12 mouse cellular contexts compared by ENCODE assay signal in genomic region chr9:96284916-96285315, GRCm38 (mm10).
DNase-seq lines count a peak whose midpoint lies in the region; ATAC-seq and TF ChIP-seq lines count a peak whose summit lies in the region.
"Had no signal": no experiment of that assay in that cellular context is flagged by ENCODE, and none has a peak within 500 bp of the region (broad histone marks: within the 10 kb centered on the region; RNA-seq: fewer than 3 reads in every experiment).

No protein-coding gene starts in this region.

- no peak overlapping the region for H3K4me2 ChIP-seq in midbrain, embryonic 14.5 days (ENCODE audit: low read length)
- no peak overlapping the region for H3K4me2 ChIP-seq in midbrain, embryonic 15.5 days
- H3K4me2 ChIP-seq in hindbrain, embryonic 13.5 days, result no peak overlapping the region
- H3K4me2 ChIP-seq: heart, embryonic 15.5 days; limb, embryonic 13.5 days had no signal

- no peak for ATAC-seq in midbrain, embryonic 14.5 days (ENCODE audit: low FRiP score, low TSS enrichment)
- no peak for ATAC-seq in midbrain, embryonic 15.5 days (replicated peaks)
- peak; percentile 63; the same call in 1 of the 2 replicates for ATAC-seq in common myeloid progenitor, adult 5-6 weeks (replicated peaks; ENCODE audit: low read depth, poor library complexity, severe bottlenecking)
- ATAC-seq in hindbrain, embryonic 13.5 days (ENCODE audit: low FRiP score), result no peak
- ATAC-seq: midbrain, embryonic 16.5 days had no signal

- H3K9me3 ChIP-seq in midbrain, embryonic 14.5 days (ENCODE audit: control insufficient read depth, low read length), result no peaks in the 10 kb centered on the region
- H3K9me3 ChIP-seq in midbrain, embryonic 15.5 days, result no peaks in the 10 kb centered on the region
- no peaks in the 10 kb centered on the region for H3K9me3 ChIP-seq in hindbrain, embryonic 13.5 days
- H3K9me3 ChIP-seq: heart, embryonic 15.5 days; limb, embryonic 13.5 days had no signal

- peaks cover 9% of the 10 kb centered on the region for H3K36me3 ChIP-seq in midbrain, embryonic 14.5 days (ENCODE audit: control insufficient read depth, insufficient read depth, low read length)
- H3K36me3 ChIP-seq in midbrain, embryonic 15.5 days (replicated peaks), result no peaks in the 10 kb centered on the region
- H3K36me3 ChIP-seq in hindbrain, embryonic 13.5 days, result peaks cover 8% of the 10 kb centered on the region; the same call in 1 of the 2 replicates
- H3K36me3 ChIP-seq: heart, embryonic 15.5 days had no signal

- TF ChIP-seq POLR2A in cerebellum, adult 2 months (IDR thresholded peaks at IDR 0.05; ENCODE audit: borderline replicate concordance, insufficient read depth, low read length), result no peak

- no peaks in the 10 kb centered on the region for H3K4me1 ChIP-seq in midbrain, embryonic 14.5 days (ENCODE audit: control insufficient read depth, insufficient read depth, low read length)
- H3K4me1 ChIP-seq in midbrain, embryonic 15.5 days, result 0 out of 2 replicates have a peak, but pooled peaks cover 3% of the 10 kb centered on the region
- 0 out of 2 replicates have a peak, but pooled peaks cover 3% of the 10 kb centered on the region for H3K4me1 ChIP-seq in hindbrain, embryonic 13.5 days (replicated peaks)
- H3K4me1 ChIP-seq in cerebellum, adult 2 months (ENCODE audit: control insufficient read depth, insufficient read depth, low read length), result no peaks in the 10 kb centered on the region
- H3K4me1 ChIP-seq: heart, embryonic 15.5 days; limb, embryonic 13.5 days had no signal

- H3K27ac ChIP-seq in midbrain, embryonic 14.5 days (replicated peaks; ENCODE audit: low read depth, low read length), result no peak overlapping the region
- no peak overlapping the region for H3K27ac ChIP-seq in midbrain, embryonic 15.5 days
- H3K27ac ChIP-seq in hindbrain, embryonic 13.5 days, result no peak overlapping the region
- no peak overlapping the region for H3K27ac ChIP-seq in cerebellum, adult 2 months (ENCODE audit: insufficient read depth, low read length)
- H3K27ac ChIP-seq: heart, embryonic 15.5 days; limb, embryonic 13.5 days had no signal

- DNase-seq in heart, adult 8-10 months (ENCODE audit: low spot score), result peak; percentile 7
- DNase-seq in heart, adult 9 months (ENCODE audit: low spot score in 2 of 2), result no peak
- peak; percentile 78 for DNase-seq in midbrain, embryonic 14.5 days
- no peak for DNase-seq in gastrocnemius, adult 18-20 months (ENCODE audit: low spot score)
- DNase-seq in cerebellum, adult 2 months, result no peak
- DNase-seq: kidney, postnatal 14 days had no signal

- H3K27me3 ChIP-seq in midbrain, embryonic 14.5 days (ENCODE audit: control insufficient read depth, insufficient read depth, low read length), result no peaks in the 10 kb centered on the region
- no peaks in the 10 kb centered on the region for H3K27me3 ChIP-seq in midbrain, embryonic 15.5 days (replicated peaks)
- H3K27me3 ChIP-seq in hindbrain, embryonic 13.5 days, result no peaks in the 10 kb centered on the region
- H3K27me3 ChIP-seq in cerebellum, adult 2 months (ENCODE audit: control insufficient read depth, insufficient read depth, low read length), result no peaks in the 10 kb centered on the region
- H3K27me3 ChIP-seq: heart, embryonic 15.5 days; limb, embryonic 13.5 days had no signal

- no peak overlapping the region for H3K9ac ChIP-seq in midbrain, embryonic 14.5 days (replicated peaks; ENCODE audit: low read length)
- H3K9ac ChIP-seq in midbrain, embryonic 15.5 days, result no peak overlapping the region
- H3K9ac ChIP-seq in hindbrain, embryonic 13.5 days, result no peak overlapping the region
- H3K9ac ChIP-seq: heart, embryonic 15.5 days; limb, embryonic 13.5 days had no signal

- no peak overlapping the region for H3K4me3 ChIP-seq in midbrain, embryonic 14.5 days (replicated peaks; ENCODE audit: low read depth, low read length)
- H3K4me3 ChIP-seq in midbrain, embryonic 15.5 days, result no peak overlapping the region
- no peak overlapping the region for H3K4me3 ChIP-seq in hindbrain, embryonic 13.5 days
- no peak overlapping the region for H3K4me3 ChIP-seq in cerebellum, adult 2 months (replicated peaks; ENCODE audit: insufficient read depth, low read depth, low read length)
- H3K4me3 ChIP-seq: heart, embryonic 15.5 days; limb, embryonic 13.5 days had no signal

- no peak for TF ChIP-seq CTCF in cerebellum, adult 2 months (IDR thresholded peaks at IDR 0.05; ENCODE audit: borderline replicate concordance, insufficient read depth, low read depth, low read length)

- 41% methylated on average over 1 of the region's 1 CpGs for WGBS in midbrain, embryonic 14.5 days
- WGBS in midbrain, embryonic 15.5 days, result 22% methylated on average over 1 of the region's 1 CpGs
- WGBS in hindbrain, embryonic 13.5 days, result 46% methylated on average over 1 of the region's 1 CpGs
- 7% methylated on average over 1 of the region's 1 CpGs for WGBS in cerebellum, adult 2 months

Comparison
In these comparisons a context has a peak if more than half of its experiments do, and no peak if none do; other contexts are left out.
1. DNase-seq: peak in heart, adult 8-10 months (single experiment) and midbrain, embryonic 14.5 days (single experiment); none in heart, adult 9 months (0 of 2), gastrocnemius, adult 18-20 months (single experiment) and cerebellum, adult 2 months (0 of 2).